Mouse (Mus musculus) gastrocnemius, adult 18-20 months (tissue): Measurements from ENCODE around the gene Kif18b. TPM values are rescaled to one million over a fixed set of nuclear protein-coding genes. Genes with fewer than 3 reads are reported as not detected.

Experiments used
- DNase-seq: peaks from one replicate; pipeline ENCODE4 v3.0.0; 2021; ENCODE audit warnings: low spot score
- long read RNA-seq, 2 experiments: library from polyadenylated mRNA; stranded (forward); transcript quantifications; one replicate each; pipeline ENCODE4 v2.0.0; 2021
- total RNA-seq, 2 experiments: library from RNA; stranded (reverse); gene quantifications; 2 replicates each; pipeline ENCODE4 v1.2.3; 2021

Gene Kif18b
- total RNA-seq = not detected
- long read RNA-seq, experiment 1 = 0 reads
- long read RNA-seq, experiment 2 = 0 reads

- peak; percentile 93 for DNase-seq
These were observed at the start of gene Kif18b for GRCm38 (mm10) chr11:102924557-102925350. TSS of gene Kif18b (minus strand) at chr11:102925124.

- no peak for DNase-seq
These were observed 47.4 kb upstream of the Kif18b start for GRCm38 (mm10) chr11:102972326-102972725.

- no peak for DNase-seq
These were observed 46.7 kb upstream of the Kif18b start for GRCm38 (mm10) chr11:102971604-102972003.

- DNase-seq = no peak
These were observed 39.7 kb upstream of the Kif18b start for GRCm38 (mm10) chr11:102964547-102965091.

GRCm38 (mm10) chr11:102963855-102964546, 39.1 kb upstream of the Kif18b start:
- no peak for DNase-seq

- no peak for DNase-seq
These were observed 38.4 kb upstream of the Kif18b start for GRCm38 (mm10) chr11:102963246-102963854.

GRCm38 (mm10) chr11:102962861-102963245, 37.9 kb upstream of the Kif18b start:
- no peak for DNase-seq

GRCm38 (mm10) chr11:102961082-102961481, 36.2 kb upstream of the Kif18b start:
- DNase-seq = no peak

- no peak for DNase-seq
These were observed 33.9 kb upstream of the Kif18b start for GRCm38 (mm10) chr11:102958870-102959269.

GRCm38 (mm10) chr11:102958431-102958830, 33.5 kb upstream of the Kif18b start:
- DNase-seq = no peak

- no peak for DNase-seq
These were observed 32.8 kb upstream of the Kif18b start for GRCm38 (mm10) chr11:102957692-102958091.

GRCm38 (mm10) chr11:102956962-102957614, 32.2 kb upstream of the Kif18b start:
- peak; percentile 13 for DNase-seq

- DNase-seq = no peak
These were observed 28.0 kb upstream of the Kif18b start for GRCm38 (mm10) chr11:102952922-102953321.

- peak; percentile 16 for DNase-seq
These were observed 23.4 kb upstream of the Kif18b start for GRCm38 (mm10) chr11:102948043-102948961.

- no peak for DNase-seq
These were observed 22.0 kb upstream of the Kif18b start for GRCm38 (mm10) chr11:102946992-102947343.

GRCm38 (mm10) chr11:102946265-102946991, 21.5 kb upstream of the Kif18b start, which contains the start of gene C1ql1:
TSS of gene C1ql1 (minus strand) at chr11:102946688.
- peak; percentile 76 for DNase-seq

GRCm38 (mm10) chr11:102945306-102946264, 20.7 kb upstream of the Kif18b start:
- no peak for DNase-seq

- DNase-seq = no peak
These were observed 16.3 kb upstream of the Kif18b start for GRCm38 (mm10) chr11:102941236-102941635.
